Mouse (Mus musculus) neural tube, embryonic 15.5 days (tissue): ENCODE data around the gene Dhx16. TPM values are rescaled to one million over a fixed set of nuclear protein-coding genes. Genes with fewer than 3 reads are reported as not detected.

ENCODE experiments used
- ATAC-seq: fragments of 200-750 bp; cut with Nextera tagmentation; 2 replicates; pipeline ENCODE4 v1.8.0; 2017; ENCODE audit warnings: mild to moderate bottlenecking, moderate TSS enrichment, moderate library complexity; ENCODE audit not compliant: low FRiP score
- H3K27ac ChIP-seq: fragments of 300-500 bp; sonication (generic); replicated peaks from 2 replicates; pipeline ENCODE4 v1.5.1; 2015; ENCODE audit warnings: mild to moderate bottlenecking, inconsistent platforms
- H3K27me3 ChIP-seq: fragments of 300-500 bp; sonication (generic); replicated peaks from 2 replicates; pipeline ENCODE4 v1.6.1; 2015; ENCODE audit warnings: inconsistent platforms
- H3K36me3 ChIP-seq: fragments of 300-500 bp; sonication (generic); 2 replicates; pipeline ENCODE4 v1.6.1; 2015; ENCODE audit warnings: inconsistent platforms
- H3K4me1 ChIP-seq: fragments of 300-500 bp; sonication (generic); 2 replicates; pipeline ENCODE4 v1.6.1; 2015; ENCODE audit warnings: inconsistent platforms
- H3K4me2 ChIP-seq: fragments of 300-500 bp; sonication (generic); 2 replicates; pipeline ENCODE4 v1.6.1; 2015; ENCODE audit warnings: inconsistent platforms, mild to moderate bottlenecking, moderate library complexity
- H3K4me3 ChIP-seq: fragments of 300-500 bp; sonication (generic); replicated peaks from 2 replicates; pipeline ENCODE4 v1.5.1; 2015; ENCODE audit warnings: mild to moderate bottlenecking, inconsistent platforms
- H3K9ac ChIP-seq: fragments of 300-500 bp; sonication (generic); replicated peaks from 2 replicates; pipeline ENCODE4 v1.6.1; 2015; ENCODE audit warnings: mild to moderate bottlenecking, inconsistent platforms
- H3K9me3 ChIP-seq: fragments of 300-500 bp; sonication (generic); replicated peaks from 2 replicates; pipeline ENCODE4 v1.6.1; 2016; ENCODE audit warnings: inconsistent platforms
- WGBS: fragments of 180-500 bp; shearing (Covaris S2); methylation state at CpG from one replicate; pipeline ENCODE4 v1.1.7; 2015; ENCODE audit warnings: mixed read lengths; 5-methylcytosine and 5-hydroxymethylcytosine counted together
- polyA plus RNA-seq: library from polyadenylated mRNA; unstranded; fragments of >200 nt; fragmentation: Nextera tagmentation; extraction: Ambion mirVana; gene quantifications from 2 replicates; pipeline ENCODE4 v1.2.1, GENCODE M21; 2015

Gene Dhx16
- polyA plus RNA-seq, 1 experiment from 2014 or later: 26.8 TPM

- H3K27me3 ChIP-seq: no peaks in the 10 kb centered on the region
- WGBS: 79% methylated on average over 2 of the region's 2 CpGs
Measured at GRCm38 (mm10) chr17:35907609-35908008, 28.0 kb downstream of the Dhx16 start.

DNA sequence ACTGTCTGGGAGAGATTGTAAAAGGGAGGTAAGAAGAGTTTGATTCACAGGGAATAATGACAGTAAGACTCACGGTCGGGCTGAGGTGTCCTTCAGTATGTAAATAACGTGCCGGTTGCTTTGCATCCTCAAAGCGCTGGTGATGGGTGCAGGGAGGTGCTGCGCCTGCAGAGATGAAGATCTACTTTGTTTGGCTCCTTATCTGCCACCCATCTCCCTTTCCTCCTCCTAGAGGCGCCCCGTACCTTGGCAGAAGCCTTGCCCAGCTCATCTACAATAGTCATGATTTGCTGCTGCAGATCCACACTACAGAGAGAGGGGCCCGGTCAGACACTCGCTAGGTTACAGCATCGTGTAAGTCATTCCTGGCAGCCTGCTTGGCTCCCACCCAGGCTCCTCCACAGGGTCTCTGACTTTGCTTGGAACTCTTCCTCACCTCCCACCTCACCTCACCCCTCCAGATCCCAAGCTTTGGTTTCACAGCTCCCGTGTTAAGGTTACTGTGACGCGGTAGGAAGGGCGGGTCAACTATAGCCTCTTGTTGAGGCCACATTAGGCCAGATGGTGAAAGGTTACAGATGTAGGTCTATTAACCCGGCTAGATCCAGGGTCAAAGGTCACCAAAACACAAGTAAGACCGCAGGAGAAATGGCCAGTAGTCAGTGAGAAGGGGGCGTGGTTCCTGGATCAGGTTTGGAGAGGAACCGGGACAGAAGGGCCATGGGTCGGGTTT, 29.7 kb downstream of the Dhx16 start:
- peaks cover 41% of the 10 kb centered on the region for H3K36me3 ChIP-seq
- peak overlapping the region; percentile 89 for H3K27ac ChIP-seq
- H3K4me1 ChIP-seq: peaks cover 35% of the 10 kb centered on the region
- peak overlapping the region; percentile 69 for H3K4me3 ChIP-seq
- H3K4me2 ChIP-seq: peak overlapping the region; percentile 89
- 13% methylated on average over 20 of the region's 20 CpGs for WGBS
- H3K27me3 ChIP-seq: no peaks in the 10 kb centered on the region
- peak; percentile 52 for ATAC-seq
- no peaks in the 10 kb centered on the region for H3K9me3 ChIP-seq
- peak overlapping the region; percentile 88 for H3K9ac ChIP-seq

More at GRCm38 (mm10) chr17:35907609-35908008, 28.0 kb downstream of the Dhx16 start:
- peaks cover 46% of the 10 kb centered on the region for H3K36me3 ChIP-seq
- ATAC-seq: no peak
- H3K4me3 ChIP-seq: no peak overlapping the region
- peaks cover 35% of the 10 kb centered on the region for H3K4me1 ChIP-seq
- no peak overlapping the region for H3K9ac ChIP-seq
- H3K27ac ChIP-seq: no peak overlapping the region
- no peaks in the 10 kb centered on the region for H3K9me3 ChIP-seq
- peak overlapping the region; percentile 89; the same call in 1 of the 2 replicates for H3K4me2 ChIP-seq

DNA sequence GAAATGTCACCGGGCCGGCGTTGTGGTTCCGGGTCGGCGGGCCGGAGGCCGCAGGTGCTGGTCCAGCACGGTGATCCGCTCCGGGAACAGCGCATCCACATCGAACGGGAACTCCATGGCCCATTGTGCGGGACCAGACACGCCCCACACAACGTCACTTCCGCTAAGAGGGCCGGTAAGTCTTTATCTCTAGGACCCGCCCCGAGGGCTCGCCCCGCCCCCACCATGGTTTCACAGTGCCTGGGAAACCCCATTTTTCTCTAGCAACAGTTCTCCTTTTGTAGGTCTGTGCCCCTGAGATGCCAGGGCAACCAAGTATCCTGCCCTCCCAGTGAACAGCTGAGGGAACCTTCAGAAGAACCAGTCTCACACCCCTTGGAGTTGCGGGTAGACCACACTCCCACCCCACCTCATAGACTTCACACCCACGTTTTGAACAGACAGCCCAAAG, 30.3 kb downstream of the Dhx16 start, which contains the start of gene Atat1:
Gene Atat1, minus strand, starts transcription at position 157 of the 451 bp plus-strand sequence.
- WGBS: 3% methylated on average over 25 of the region's 25 CpGs
- Histone ChIP-seq H3K36me3 (peaks cover 38% of the 10 kb centered on the region), H3K27me3 (no peaks in the 10 kb centered on the region), H3K4me3 (peak within 1 kb of the TSS; percentile 69), H3K4me2 (peak within 1 kb of the TSS; percentile 89), H3K27ac (peak within 1 kb of the TSS; percentile 89), H3K4me1 (peaks cover 40% of the 10 kb centered on the region), H3K9me3 (no peaks in the 10 kb centered on the region), H3K9ac (peak within 1 kb of the TSS; percentile 88)
- ATAC-seq: peak; percentile 93

DNA sequence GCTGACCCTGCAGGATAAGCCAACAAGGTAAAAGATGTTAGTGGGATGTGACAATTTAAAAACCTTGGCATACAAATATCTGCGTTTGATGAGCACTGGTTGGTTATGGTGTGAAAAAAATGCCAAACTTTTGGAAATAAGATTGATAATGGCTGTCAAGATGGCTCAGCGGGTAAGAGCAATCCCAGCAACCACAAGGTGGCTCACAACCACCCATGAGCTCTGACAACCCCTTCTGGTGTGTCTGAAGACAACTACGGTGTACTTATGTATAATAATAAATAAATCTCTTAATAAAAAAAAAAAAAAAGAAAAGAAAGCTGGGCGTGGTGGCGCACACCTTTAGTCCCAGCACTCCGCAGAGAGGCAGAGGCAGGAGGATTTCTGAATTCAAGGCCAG, 35.4 kb downstream of the Dhx16 start:
- Histone ChIP-seq H3K4me2 (peak overlapping the region; percentile 78), H3K4me3 (peak overlapping the region; percentile 73; the same call in 1 of the 2 replicates), H3K9ac (no peak overlapping the region), H3K9me3 (no peaks in the 10 kb centered on the region), H3K27me3 (no peaks in the 10 kb centered on the region), H3K4me1 (peaks cover 25% of the 10 kb centered on the region), H3K27ac (no peak overlapping the region), H3K36me3 (0 out of 2 replicates have a peak, but pooled peaks cover 11% of the 10 kb centered on the region)
- 82% methylated on average over 6 of the region's 6 CpGs for WGBS
- no peak for ATAC-seq

- 0 out of 2 replicates have a peak, but pooled peaks cover 11% of the 10 kb centered on the region for H3K36me3 ChIP-seq
- peaks cover 30% of the 10 kb centered on the region for H3K4me1 ChIP-seq
- H3K27ac ChIP-seq: peak overlapping the region; percentile 99
- peak overlapping the region; percentile 78 for H3K4me2 ChIP-seq
- H3K4me3 ChIP-seq: peak overlapping the region; percentile 73
- no peak for ATAC-seq
- no peaks in the 10 kb centered on the region for H3K27me3 ChIP-seq
- WGBS: 3% methylated on average over 28 of the region's 28 CpGs
- peak overlapping the region; percentile 67 for H3K9ac ChIP-seq
- no peaks in the 10 kb centered on the region for H3K9me3 ChIP-seq
Measured at GRCm38 (mm10) chr17:35915538-35916296, 36.1 kb downstream of the Dhx16 start.

GRCm38 (mm10) chr17:35916297-35917142, 36.9 kb downstream of the Dhx16 start, which contains the start of the genes Mrps18b and Ppp1r10:
Mrps18b (minus strand) TSS chr17:35916389.
Ppp1r10 (plus strand) TSS chr17:35916434.
- Histone ChIP-seq H3K9ac (peak within 1 kb of the TSS; percentile 80), H3K36me3 (peaks cover 11% of the 10 kb centered on the region; the same call in 1 of the 2 replicates), H3K4me3 (peak within 1 kb of the TSS; percentile 73), H3K27me3 (no peaks in the 10 kb centered on the region), H3K27ac (peak within 1 kb of the TSS; percentile 99), H3K4me2 (peak within 1 kb of the TSS; percentile 78), H3K9me3 (no peaks in the 10 kb centered on the region), H3K4me1 (peaks cover 38% of the 10 kb centered on the region)
- under 1% methylated on average over 76 of the region's 83 CpGs for WGBS
- peak; percentile 93 for ATAC-seq

DNA sequence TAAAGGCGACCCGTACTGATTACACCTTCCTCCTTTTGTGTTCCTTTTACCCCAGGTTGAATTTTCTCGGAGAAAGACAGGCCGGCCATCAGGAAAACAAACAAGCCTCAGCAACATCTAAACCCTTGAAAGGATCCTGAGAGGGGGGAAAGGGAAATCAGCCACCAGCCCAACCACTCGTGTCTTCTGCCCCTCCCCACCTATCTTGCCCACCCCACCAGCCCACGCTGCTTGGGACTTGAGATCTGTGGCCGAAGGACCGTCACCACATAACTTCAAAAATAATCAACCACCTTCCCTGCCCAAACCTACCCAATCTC, 37.5 kb downstream of the Dhx16 start:
- ATAC-seq: no peak
- Histone ChIP-seq H3K27ac (peak overlapping the region; percentile 99), H3K9me3 (no peaks in the 10 kb centered on the region), H3K9ac (peak overlapping the region; percentile 80), H3K4me1 (peaks cover 43% of the 10 kb centered on the region), H3K36me3 (peaks cover 11% of the 10 kb centered on the region; the same call in 1 of the 2 replicates), H3K27me3 (no peaks in the 10 kb centered on the region), H3K4me2 (peak overlapping the region; percentile 78), H3K4me3 (peak overlapping the region; percentile 73)
- 0% methylated on average over 8 of the region's 8 CpGs for WGBS

GRCm38 (mm10) chr17:35917463-35918251, 38.0 kb downstream of the Dhx16 start:
- Histone ChIP-seq H3K36me3 (peaks cover 8% of the 10 kb centered on the region; the same call in 1 of the 2 replicates), H3K9me3 (no peaks in the 10 kb centered on the region), H3K27ac (peak overlapping the region; percentile 99), H3K4me1 (peaks cover 49% of the 10 kb centered on the region), H3K27me3 (no peaks in the 10 kb centered on the region), H3K9ac (peak overlapping the region; percentile 80), H3K4me2 (peak overlapping the region; percentile 78), H3K4me3 (peak overlapping the region; percentile 73)
- under 1% methylated on average over 13 of the region's 13 CpGs for WGBS
- ATAC-seq: peak; percentile 9; the same call in 1 of the 2 replicates

DNA sequence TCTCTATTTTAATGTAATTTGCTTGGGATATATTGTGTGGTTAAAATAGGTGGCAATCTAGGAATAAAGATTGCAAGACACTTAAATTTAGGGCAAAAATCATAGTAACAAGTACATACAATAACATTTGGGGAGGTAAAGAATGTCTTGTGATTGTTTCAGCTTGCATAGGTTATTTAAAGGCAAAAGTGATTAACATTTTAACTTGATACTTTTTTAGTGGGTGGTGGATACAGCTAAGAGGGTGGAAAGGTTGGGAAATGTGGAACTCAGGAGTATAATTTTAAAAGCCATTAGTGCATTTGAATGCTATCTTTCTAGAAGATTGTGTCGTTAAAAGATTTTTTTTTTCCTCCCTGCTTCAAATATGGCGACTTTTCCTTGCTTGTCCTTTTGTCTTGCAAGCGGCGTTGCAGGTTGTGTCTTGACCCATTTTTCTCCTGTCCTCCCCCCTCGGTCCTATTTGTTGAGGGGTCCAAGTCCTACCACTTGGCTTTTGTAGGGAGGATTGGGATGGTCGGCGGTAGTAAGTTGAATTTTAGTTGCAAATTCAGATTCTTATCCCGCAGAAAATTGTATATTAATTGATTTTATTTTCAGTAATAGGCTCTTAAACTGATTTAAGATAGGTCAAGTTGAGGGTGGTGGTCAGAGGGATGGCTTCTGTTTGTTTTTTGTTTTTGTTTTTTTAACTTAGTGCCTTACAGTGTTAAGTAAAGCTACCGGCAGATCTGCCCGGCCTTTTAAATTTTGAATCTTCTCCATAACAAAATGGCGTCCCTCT, 38.8 kb downstream of the Dhx16 start:
- under 1% methylated on average over 11 of the region's 11 CpGs for WGBS
- no peak for ATAC-seq
- peak overlapping the region; percentile 99 for H3K27ac ChIP-seq
- no peaks in the 10 kb centered on the region for H3K9me3 ChIP-seq
- peaks cover 4% of the 10 kb centered on the region for H3K36me3 ChIP-seq
- H3K4me3 ChIP-seq: peak overlapping the region; percentile 73
- H3K4me2 ChIP-seq: peak overlapping the region; percentile 78
- no peaks in the 10 kb centered on the region for H3K27me3 ChIP-seq
- H3K9ac ChIP-seq: peak overlapping the region; percentile 80
- H3K4me1 ChIP-seq: peaks cover 50% of the 10 kb centered on the region
